Mouse (Mus musculus) testis, adult 2 months (tissue): Measurements from ENCODE around the gene Prex1.

ENCODE experiments used
- CTCF ChIP-seq: fragments of 200-500 bp; IDR thresholded peaks from 2 replicates; pipeline ENCODE4 v1.5.1; 2012; ENCODE audit warnings: low read depth, mild to moderate bottlenecking, inconsistent platforms, low read length, moderate library complexity; ENCODE audit not compliant: control insufficient read depth, insufficient read depth, insufficient replicate concordance
- POLR2A ChIP-seq: fragments of 200-500 bp; IDR thresholded peaks from 2 replicates; pipeline ENCODE4 v1.6.1; 2012; ENCODE audit warnings: low read depth, mild to moderate bottlenecking, inconsistent platforms, low read length, moderate library complexity; ENCODE audit not compliant: control insufficient read depth

- TF ChIP-seq CTCF (no peak), POLR2A (no peak)
Observed at GRCm38 (mm10) chr2:166553502-166554168, 160.0 kb downstream of the Prex1 start.
